Mouse (Mus musculus) midbrain, postnatal 0 days (tissue): ENCODE measurements at regions not wholly inside any gene's neighbourhood (a gene's known extent, or its start where the extent isn't known, plus 50 kb on each side); places are given as distances from the start of the nearest gene placed in this dataset.
A peak's percentile ranks its signal among the peaks of the same experiment; 100 is the strongest.

Experiments used
- ATAC-seq: fragments of 200-750 bp; cut with Nextera tagmentation; 2 replicates; pipeline ENCODE4 v1.8.0; 2017; ENCODE audit warnings: moderate number of reproducible peaks, mild to moderate bottlenecking, moderate TSS enrichment, moderate library complexity; ENCODE audit not compliant: low FRiP score
- DNase-seq: peaks from one replicate; pipeline ENCODE4 v3.0.0-alpha.2; 2015; ENCODE audit warnings: low spot score
- H3K27ac ChIP-seq: fragments of 300-500 bp; sonication (generic); 2 replicates; pipeline ENCODE4 v1.5.1; 2014; ENCODE audit warnings: low read depth, mild to moderate bottlenecking, low read length, mixed read lengths
- H3K27me3 ChIP-seq: fragments of 300-500 bp; sonication (generic); 2 replicates; pipeline ENCODE4 v1.6.1; 2014; ENCODE audit warnings: low read length, control low read depth, mixed read lengths; ENCODE audit not compliant: insufficient read depth
- H3K36me3 ChIP-seq: fragments of 300-500 bp; sonication (generic); 2 replicates; pipeline ENCODE4 v1.6.1; 2014; ENCODE audit warnings: low read length, control low read depth, mixed read lengths; ENCODE audit not compliant: insufficient read depth
- H3K4me1 ChIP-seq: fragments of 300-500 bp; sonication (generic); 2 replicates; pipeline ENCODE4 v1.6.1; 2014; ENCODE audit warnings: mild to moderate bottlenecking, control low read depth, antibody characterized with exemption, low read length, mixed read lengths; ENCODE audit not compliant: insufficient read depth
- H3K4me2 ChIP-seq: fragments of 300-500 bp; sonication (generic); 2 replicates; pipeline ENCODE4 v1.6.1; 2014; ENCODE audit warnings: low read depth, mild to moderate bottlenecking, low read length, mixed read lengths; ENCODE audit not compliant: poor library complexity, severe bottlenecking
- H3K4me3 ChIP-seq: fragments of 300-500 bp; sonication (generic); 2 replicates; pipeline ENCODE4 v1.5.1; 2014; ENCODE audit warnings: low read depth, mild to moderate bottlenecking, low read length, moderate library complexity
- H3K9ac ChIP-seq: fragments of 300-500 bp; sonication (generic); replicated peaks from 2 replicates; pipeline ENCODE4 v1.6.1; 2014; ENCODE audit warnings: mild to moderate bottlenecking, low read length, moderate library complexity, mixed read lengths; ENCODE audit not compliant: poor library complexity, severe bottlenecking
- H3K9me3 ChIP-seq: fragments of 300-500 bp; sonication (generic); 2 replicates; pipeline ENCODE4 v1.6.1; 2016; ENCODE audit warnings: low read length, control low read depth
- CTCF ChIP-seq: IDR thresholded peaks from 2 replicates; pipeline ENCODE4 v1.5.1; 2016; ENCODE audit warnings: antibody characterized with exemption, mild to moderate bottlenecking
- WGBS: fragments of 180-500 bp; shearing (Covaris S2); extraction: QIAGEN DNeasy Blood & Tissue Kit; methylation state at CpG from one replicate; pipeline ENCODE4 v1.1.7; 2014; 5-methylcytosine and 5-hydroxymethylcytosine counted together

GRCm38 (mm10) chr8:87197000-87197399 is 275.4 kb downstream of the Cbln1 start:
- H3K27ac ChIP-seq, result no peak overlapping the region
- H3K27me3 ChIP-seq, result no peaks in the 10 kb centered on the region
- 78% methylated on average over 5 of the region's 5 CpGs for WGBS
- ATAC-seq, result no peak
- no peak overlapping the region for H3K4me3 ChIP-seq
- H3K4me1 ChIP-seq, result no peaks in the 10 kb centered on the region
- no peak overlapping the region for H3K9ac ChIP-seq
- no peaks in the 10 kb centered on the region for H3K36me3 ChIP-seq
- no peak overlapping the region for H3K4me2 ChIP-seq
- no peak for TF ChIP-seq CTCF
- H3K9me3 ChIP-seq, result no peaks in the 10 kb centered on the region
- no peak for DNase-seq

DNA sequence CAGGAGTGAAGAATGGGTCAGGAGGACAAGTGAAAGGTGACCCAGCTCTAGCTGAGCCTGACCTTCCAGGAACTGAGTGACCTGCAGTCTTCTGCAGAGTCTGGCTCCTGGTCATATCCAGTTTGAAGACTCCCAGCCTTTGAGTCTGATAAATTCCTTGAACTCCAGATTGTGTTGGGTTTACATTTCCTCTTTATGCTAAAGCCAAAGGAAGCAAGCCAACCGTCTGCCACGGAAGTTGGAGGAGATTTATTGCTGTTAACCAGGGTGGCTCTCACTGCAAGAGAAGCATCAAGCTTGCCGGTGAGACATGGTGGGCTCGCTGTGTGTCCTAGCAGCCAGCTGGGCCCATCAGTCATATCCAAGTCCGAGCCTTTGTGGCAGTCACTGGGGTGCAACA is 276.4 kb downstream of the Cbln1 start:
- Histone ChIP-seq H3K27ac (no peak overlapping the region), H3K4me2 (no peak overlapping the region), H3K27me3 (no peaks in the 10 kb centered on the region), H3K9me3 (no peaks in the 10 kb centered on the region), H3K4me3 (no peak overlapping the region), H3K9ac (no peak overlapping the region), H3K4me1 (no peaks in the 10 kb centered on the region), H3K36me3 (no peaks in the 10 kb centered on the region)
- ATAC-seq (no peak), DNase-seq (no peak)
- 87% methylated on average over 5 of the region's 5 CpGs for WGBS
- TF ChIP-seq CTCF, result no peak

DNA sequence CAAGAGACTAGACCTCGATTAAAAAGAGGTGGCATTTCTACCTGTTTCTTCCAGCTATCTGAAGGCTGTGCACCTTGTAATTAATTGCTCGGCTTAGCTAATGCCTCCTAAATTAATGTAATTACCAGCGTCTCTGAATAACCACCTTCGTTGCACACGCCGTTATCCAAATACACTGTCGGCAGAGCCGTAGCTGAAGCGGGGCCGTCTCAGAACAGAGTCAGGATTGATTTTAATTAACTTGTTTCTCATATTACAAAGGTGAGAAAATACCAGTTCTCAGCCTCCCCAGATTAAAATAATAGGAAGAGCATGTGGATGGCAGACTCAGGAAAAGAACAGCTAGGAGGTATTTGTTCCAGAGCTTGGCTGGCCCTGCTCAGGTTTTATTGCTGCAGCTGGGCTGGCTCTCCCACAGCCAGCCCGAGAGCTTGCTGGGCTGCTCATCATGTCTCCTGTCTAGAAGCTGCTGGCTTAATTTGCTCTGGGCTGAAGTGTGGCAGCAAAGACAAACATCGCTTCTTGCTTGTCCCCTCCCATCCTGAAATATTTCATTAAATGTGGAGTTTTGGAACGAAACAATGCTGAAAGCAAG is 282.5 kb downstream of the Cbln1 start:
- Histone ChIP-seq H3K36me3 (no peaks in the 10 kb centered on the region), H3K4me1 (no peaks in the 10 kb centered on the region), H3K9ac (no peak overlapping the region), H3K4me3 (no peak overlapping the region), H3K9me3 (no peaks in the 10 kb centered on the region), H3K27ac (no peak overlapping the region), H3K27me3 (no peaks in the 10 kb centered on the region), H3K4me2 (no peak overlapping the region)
- no peak for TF ChIP-seq CTCF
- DNase-seq, result peak; percentile 22
- ATAC-seq, result no peak
- 76% methylated on average over 13 of the region's 13 CpGs for WGBS

GRCm38 (mm10) chr8:87182888-87183287 is 289.5 kb downstream of the Cbln1 start:
- H3K27me3 ChIP-seq, result no peaks in the 10 kb centered on the region
- H3K36me3 ChIP-seq, result no peaks in the 10 kb centered on the region
- no peak overlapping the region for H3K9ac ChIP-seq
- H3K4me1 ChIP-seq, result no peaks in the 10 kb centered on the region
- no peak for TF ChIP-seq CTCF
- no peak overlapping the region for H3K27ac ChIP-seq
- ATAC-seq (no peak), DNase-seq (no peak)
- 70% methylated on average over 4 of the region's 4 CpGs for WGBS
- H3K9me3 ChIP-seq, result no peaks in the 10 kb centered on the region
- no peak overlapping the region for H3K4me3 ChIP-seq
- no peak overlapping the region for H3K4me2 ChIP-seq

GRCm38 (mm10) chr8:87178561-87178960 is 293.5 kb upstream of the N4bp1 start:
- DNase-seq (no peak), ATAC-seq (no peak)
- no peak overlapping the region for H3K4me2 ChIP-seq
- H3K27ac ChIP-seq, result no peak overlapping the region
- no peak overlapping the region for H3K9ac ChIP-seq
- no peak for TF ChIP-seq CTCF
- H3K4me1 ChIP-seq, result no peaks in the 10 kb centered on the region
- no peak overlapping the region for H3K4me3 ChIP-seq
- H3K9me3 ChIP-seq, result no peaks in the 10 kb centered on the region
- H3K36me3 ChIP-seq, result no peaks in the 10 kb centered on the region
- no peaks in the 10 kb centered on the region for H3K27me3 ChIP-seq
- WGBS, result 70% methylated on average over 4 of the region's 4 CpGs

- 86% methylated on average over 6 of the region's 6 CpGs for WGBS
- Histone ChIP-seq H3K9ac (no peak overlapping the region), H3K4me3 (no peak overlapping the region), H3K9me3 (no peaks in the 10 kb centered on the region), H3K27me3 (no peaks in the 10 kb centered on the region), H3K27ac (no peak overlapping the region), H3K4me2 (no peak overlapping the region), H3K36me3 (no peaks in the 10 kb centered on the region), H3K4me1 (no peaks in the 10 kb centered on the region)
- DNase-seq (no peak), ATAC-seq (no peak)
- TF ChIP-seq CTCF, result no peak
These were observed 292.6 kb upstream of the N4bp1 start for GRCm38 (mm10) chr8:87177620-87178019.
